Mouse (Mus musculus) forebrain, embryonic 12.5 days (tissue): ENCODE results near the gene Gm43951. TPM values are rescaled to one million over a fixed set of nuclear protein-coding genes. Genes with fewer than 3 reads are reported as not detected.

Experiments used
- ATAC-seq: fragments of 200-750 bp; cut with Nextera tagmentation; 2 replicates; pipeline ENCODE4 v1.8.0; 2017; ENCODE audit warnings: moderate TSS enrichment; ENCODE audit not compliant: low FRiP score
- H3K27ac ChIP-seq: fragments of 300-500 bp; sonication (generic); 2 replicates; pipeline ENCODE4 v1.5.1; 2016; ENCODE audit warnings: mild to moderate bottlenecking
- H3K27me3 ChIP-seq: fragments of 300-500 bp; sonication (generic); 2 replicates; pipeline ENCODE4 v1.6.1; 2016; ENCODE audit warnings: mild to moderate bottlenecking
- H3K36me3 ChIP-seq: fragments of 300-500 bp; sonication (generic); replicated peaks from 2 replicates; pipeline ENCODE4 v1.6.1; 2016; ENCODE audit warnings: mild to moderate bottlenecking
- H3K4me1 ChIP-seq: fragments of 300-500 bp; sonication (generic); 2 replicates; pipeline ENCODE4 v1.6.1; 2016
- H3K4me2 ChIP-seq: fragments of 300-500 bp; sonication (generic); 2 replicates; pipeline ENCODE4 v1.6.1; 2016; ENCODE audit warnings: mild to moderate bottlenecking, moderate library complexity
- H3K4me3 ChIP-seq: fragments of 300-500 bp; sonication (generic); replicated peaks from 2 replicates; pipeline ENCODE4 v1.5.1; 2016; ENCODE audit warnings: mild to moderate bottlenecking
- H3K9ac ChIP-seq: fragments of 300-500 bp; sonication (generic); 2 replicates; pipeline ENCODE4 v1.6.1; 2016; ENCODE audit warnings: mild to moderate bottlenecking
- H3K9me3 ChIP-seq: fragments of 300-500 bp; sonication (generic); 2 replicates; pipeline ENCODE4 v1.6.1; 2016
- WGBS: fragments of 180-500 bp; shearing (Covaris S2); methylation state at CpG from one replicate; pipeline ENCODE4 v1.1.7; 2016; 5-methylcytosine and 5-hydroxymethylcytosine counted together
- polyA plus RNA-seq: library from polyadenylated mRNA; unstranded; fragments of >200 nt; fragmentation: Nextera tagmentation; extraction: Ambion mirVana; gene quantifications from 2 replicates; pipeline ENCODE4 v1.2.1, GENCODE M21; 2016

Gm43951 gene
- polyA plus RNA-seq, 1 experiment from 2014 or later = 0.83 TPM

DNA sequence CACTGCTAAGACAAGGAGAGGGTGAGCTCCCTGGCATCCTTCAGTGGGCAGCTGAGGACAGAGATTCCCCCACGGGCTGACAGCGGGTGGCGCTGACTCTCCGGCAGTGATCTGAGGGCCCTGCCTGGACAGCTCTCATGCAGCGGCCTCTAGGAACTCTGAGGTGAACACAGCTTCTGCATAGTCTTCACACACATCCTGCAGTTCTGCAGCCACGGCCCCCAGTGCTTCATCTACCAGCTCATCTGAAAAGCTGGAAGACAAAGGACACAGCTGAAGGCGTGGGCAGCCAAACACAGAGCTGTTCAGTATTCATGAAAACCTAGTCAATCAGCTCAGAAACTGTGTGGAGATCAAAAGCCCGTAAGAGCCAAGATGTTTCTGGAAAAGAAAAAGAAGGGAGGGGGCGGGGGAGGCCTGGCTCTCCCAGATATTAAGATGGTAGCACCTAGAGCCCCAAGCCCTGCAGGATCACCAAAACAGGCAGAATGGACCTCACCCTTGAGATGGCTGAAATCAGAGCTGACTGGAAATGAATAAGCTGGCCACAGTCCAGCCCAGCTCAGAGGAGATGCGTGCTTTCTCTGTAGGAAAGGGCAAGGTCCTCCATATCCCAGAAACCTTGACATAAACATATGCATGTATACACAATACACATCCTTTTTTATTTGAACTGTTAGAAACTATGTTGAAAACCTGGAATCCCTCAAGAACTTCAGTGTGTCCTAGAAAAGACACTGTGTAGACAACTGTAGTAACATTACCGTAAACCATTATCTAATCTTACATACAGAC, 51.3 kb downstream of the Gm43951 start:
- peak overlapping the region; percentile 59 for H3K27ac ChIP-seq
- ATAC-seq = no peak
- WGBS = 63% methylated on average over 11 of the region's 11 CpGs
- H3K9ac ChIP-seq = no peak overlapping the region
- H3K27me3 ChIP-seq = no peaks in the 10 kb centered on the region
- no peak overlapping the region for H3K4me2 ChIP-seq
- peaks cover 12% of the 10 kb centered on the region for H3K4me1 ChIP-seq
- H3K9me3 ChIP-seq = no peaks in the 10 kb centered on the region
- H3K36me3 ChIP-seq = peaks cover 57% of the 10 kb centered on the region
- no peak overlapping the region for H3K4me3 ChIP-seq

Other genes with a start within 250 kb of the Gm43951 start
- 0.37 and 0.50 TPM in 2 replicates for gene Aipl1, start 169.3 kb downstream of the Gm43951 start, polyA plus RNA-seq
- gene Pimreg, start 164.8 kb downstream of the Gm43951 start, polyA plus RNA-seq = 187 and 191 TPM in 2 replicates
- 0.41 and 0.58 TPM in 2 replicates for gene Pitpnm3, start 71.1 kb downstream of the Gm43951 start, polyA plus RNA-seq
- gene 4933427D14Rik, start 619 bp upstream of the Gm43951 start, polyA plus RNA-seq = 20.8 and 25.7 TPM in 2 replicates
- 139 and 143 TPM in 2 replicates for gene Txndc17, start 707 bp upstream of the Gm43951 start, polyA plus RNA-seq
- 54.8 and 55.8 TPM in 2 replicates for gene Med31, start 8.8 kb upstream of the Gm43951 start, polyA plus RNA-seq
- not detected in 2 replicates for gene Slc13a5, start 60.4 kb upstream of the Gm43951 start, polyA plus RNA-seq
- gene Xaf1, start 94.8 kb upstream of the Gm43951 start, polyA plus RNA-seq = 1.6 TPM in 2 replicates
- gene Fbxo39, start 107.6 kb upstream of the Gm43951 start, polyA plus RNA-seq = not detected in 2 replicates
- 6.3 and 6.7 TPM in 2 replicates for gene Tekt1, start 155.6 kb upstream of the Gm43951 start, polyA plus RNA-seq
- 5.2 and 5.5 TPM in 2 replicates for gene Smtnl2, start 204.9 kb upstream of the Gm43951 start, polyA plus RNA-seq
- not detected in 2 replicates for gene Ggt6, start 228.7 kb upstream of the Gm43951 start, polyA plus RNA-seq
- gene Mybbp1a, start 234.5 kb upstream of the Gm43951 start, polyA plus RNA-seq = 158 and 160 TPM in 2 replicates